Mouse (Mus musculus): ENCODE results near the gene B4galnt1.
A peak's percentile ranks its signal among the peaks of the same experiment; 100 is the strongest.

Gene B4galnt1

GRCm38 (mm10) chr10:127137896-127138295, 27.1 kb upstream of the B4galnt1 start:
- no peaks in the 10 kb centered on the region for H3K27me3 ChIP-seq (ENCODE audit: insufficient read depth, low read length)
- H3K4me3 ChIP-seq (replicated peaks; ENCODE audit: low read length) = no peak overlapping the region
- peaks cover 48% of the 10 kb centered on the region for H3K4me1 ChIP-seq (replicated peaks; ENCODE audit: low read depth, low read length)
- H3K36me3 ChIP-seq (ENCODE audit: insufficient read depth, low read length) = no peaks in the 10 kb centered on the region
- TF ChIP-seq NANOG (IDR thresholded peaks at IDR 0.05; ENCODE audit: borderline replicate concordance, low read length) (no peak), CTCF (conservative IDR thresholded peaks at IDR 0.05; ENCODE audit: low read length) (no peak), POU5F1 (IDR thresholded peaks at IDR 0.05; ENCODE audit: borderline replicate concordance, low read length) (no peak)
- H3K9me3 ChIP-seq (ENCODE audit: low read length) = peaks cover 4% of the 10 kb centered on the region; the same call in 1 of the 2 replicates

- Histone ChIP-seq H3K4me3 (replicated peaks; ENCODE audit: low read length) (no peak overlapping the region), H3K36me3 (ENCODE audit: insufficient read depth, low read length) (no peaks in the 10 kb centered on the region), H3K27me3 (ENCODE audit: insufficient read depth, low read length) (no peaks in the 10 kb centered on the region), H3K4me1 (replicated peaks; ENCODE audit: low read depth, low read length) (peaks cover 50% of the 10 kb centered on the region), H3K9me3 (ENCODE audit: low read length) (peaks cover 4% of the 10 kb centered on the region; the same call in 1 of the 2 replicates)
- TF ChIP-seq POU5F1 (IDR thresholded peaks at IDR 0.05; ENCODE audit: borderline replicate concordance, low read length) (no peak), CTCF (conservative IDR thresholded peaks at IDR 0.05; ENCODE audit: low read length) (no peak), NANOG (IDR thresholded peaks at IDR 0.05; ENCODE audit: borderline replicate concordance, low read length) (no peak)
These were observed 26.5 kb upstream of the B4galnt1 start for GRCm38 (mm10) chr10:127138328-127139141.

GRCm38 (mm10) chr10:127140971-127141370, 24.1 kb upstream of the B4galnt1 start:
- Histone ChIP-seq H3K36me3 (ENCODE audit: insufficient read depth, low read length) (no peaks in the 10 kb centered on the region), H3K4me3 (replicated peaks; ENCODE audit: low read length) (no peak overlapping the region), H3K4me1 (replicated peaks; ENCODE audit: low read depth, low read length) (peaks cover 60% of the 10 kb centered on the region), H3K9me3 (ENCODE audit: low read length) (peaks cover 4% of the 10 kb centered on the region; the same call in 1 of the 2 replicates), H3K27me3 (ENCODE audit: insufficient read depth, low read length) (no peaks in the 10 kb centered on the region)
- TF ChIP-seq POU5F1 (IDR thresholded peaks at IDR 0.05; ENCODE audit: borderline replicate concordance, low read length) = no peak
- TF ChIP-seq CTCF (conservative IDR thresholded peaks at IDR 0.05; ENCODE audit: low read length) = no peak
- TF ChIP-seq NANOG (IDR thresholded peaks at IDR 0.05; ENCODE audit: borderline replicate concordance, low read length) = no peak

- H3K4me3 ChIP-seq (replicated peaks; ENCODE audit: low read length) = no peak overlapping the region
- TF ChIP-seq POU5F1 (IDR thresholded peaks at IDR 0.05; ENCODE audit: borderline replicate concordance, low read length) (no peak), CTCF (conservative IDR thresholded peaks at IDR 0.05; ENCODE audit: low read length) (no peak), NANOG (IDR thresholded peaks at IDR 0.05; ENCODE audit: borderline replicate concordance, low read length) (no peak)
- H3K27me3 ChIP-seq (ENCODE audit: insufficient read depth, low read length) = no peaks in the 10 kb centered on the region
- H3K9me3 ChIP-seq (ENCODE audit: low read length) = peaks cover 4% of the 10 kb centered on the region; the same call in 1 of the 2 replicates
- H3K36me3 ChIP-seq (ENCODE audit: insufficient read depth, low read length) = no peaks in the 10 kb centered on the region
- peaks cover 58% of the 10 kb centered on the region for H3K4me1 ChIP-seq (replicated peaks; ENCODE audit: low read depth, low read length)
These were observed 23.5 kb upstream of the B4galnt1 start for GRCm38 (mm10) chr10:127141500-127141899.

DNA sequence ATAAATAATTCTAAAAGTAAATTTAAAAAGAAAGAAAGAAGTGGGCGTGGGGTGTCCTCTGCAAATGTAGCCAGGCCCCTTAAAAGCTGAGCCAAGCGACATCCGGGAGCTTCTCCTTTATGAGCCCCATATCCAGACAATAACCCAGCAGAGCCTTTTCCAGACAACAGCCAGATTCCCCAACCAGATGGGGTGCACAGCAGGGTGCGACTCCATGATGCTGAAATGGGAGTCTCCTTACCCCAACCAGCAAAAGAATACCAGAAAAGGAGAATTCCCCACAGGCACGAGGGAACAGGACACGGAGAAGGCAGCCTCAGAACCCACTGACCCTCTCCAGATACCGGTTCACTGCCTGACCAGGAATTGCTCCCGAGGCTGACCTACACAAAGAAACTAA, 21.8 kb upstream of the B4galnt1 start:
- Histone ChIP-seq H3K9me3 (ENCODE audit: low read length) (peaks cover 4% of the 10 kb centered on the region; the same call in 1 of the 2 replicates), H3K4me3 (replicated peaks; ENCODE audit: low read length) (0 out of 2 replicates have a peak overlapping the region, but pooled peaks have one; percentile 10), H3K27me3 (ENCODE audit: insufficient read depth, low read length) (no peaks in the 10 kb centered on the region), H3K36me3 (ENCODE audit: insufficient read depth, low read length) (no peaks in the 10 kb centered on the region), H3K4me1 (replicated peaks; ENCODE audit: low read depth, low read length) (peaks cover 62% of the 10 kb centered on the region)
- TF ChIP-seq POU5F1 (IDR thresholded peaks at IDR 0.05; ENCODE audit: borderline replicate concordance, low read length) (no peak), CTCF (conservative IDR thresholded peaks at IDR 0.05; ENCODE audit: low read length) (no peak), NANOG (IDR thresholded peaks at IDR 0.05; ENCODE audit: borderline replicate concordance, low read length) (no peak)

DNA sequence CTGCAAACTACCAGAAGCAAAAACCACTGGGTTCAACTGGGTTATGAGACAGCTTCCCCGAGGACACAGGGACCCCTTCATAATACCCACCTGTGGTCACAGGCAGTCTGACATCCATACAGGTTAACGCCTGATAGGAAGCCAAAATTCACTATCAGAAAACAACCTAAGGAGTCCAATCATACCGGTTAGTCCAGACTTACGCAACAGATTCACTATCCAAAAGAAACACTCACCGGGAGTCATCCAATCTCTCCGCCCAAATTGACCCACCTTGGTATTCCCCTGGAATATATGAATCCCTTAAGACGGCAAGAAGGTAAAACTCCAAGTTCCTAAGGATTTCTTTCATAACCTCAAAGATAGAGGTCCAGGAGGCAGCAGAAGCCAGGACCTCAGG, 20.5 kb upstream of the B4galnt1 start:
- Histone ChIP-seq H3K27me3 (ENCODE audit: insufficient read depth, low read length) (no peaks in the 10 kb centered on the region), H3K36me3 (ENCODE audit: insufficient read depth, low read length) (no peaks in the 10 kb centered on the region), H3K4me3 (replicated peaks; ENCODE audit: low read length) (no peak overlapping the region), H3K9me3 (ENCODE audit: low read length) (peaks cover under 1% of the 10 kb centered on the region; the same call in 1 of the 2 replicates), H3K4me1 (replicated peaks; ENCODE audit: low read depth, low read length) (peaks cover 65% of the 10 kb centered on the region)
- TF ChIP-seq NANOG (IDR thresholded peaks at IDR 0.05; ENCODE audit: borderline replicate concordance, low read length) (no peak), CTCF (conservative IDR thresholded peaks at IDR 0.05; ENCODE audit: low read length) (no peak), POU5F1 (IDR thresholded peaks at IDR 0.05; ENCODE audit: borderline replicate concordance, low read length) (no peak)

- no peaks in the 10 kb centered on the region for H3K36me3 ChIP-seq (ENCODE audit: insufficient read depth, low read length)
- no peak for TF ChIP-seq POU5F1 (IDR thresholded peaks at IDR 0.05; ENCODE audit: borderline replicate concordance, low read length)
- no peak for TF ChIP-seq CTCF (conservative IDR thresholded peaks at IDR 0.05; ENCODE audit: low read length)
- TF ChIP-seq NANOG (IDR thresholded peaks at IDR 0.05; ENCODE audit: borderline replicate concordance, low read length) = no peak
- H3K27me3 ChIP-seq (ENCODE audit: insufficient read depth, low read length) = no peaks in the 10 kb centered on the region
- no peaks in the 10 kb centered on the region for H3K9me3 ChIP-seq (ENCODE audit: low read length)
- no peak overlapping the region for H3K4me3 ChIP-seq (replicated peaks; ENCODE audit: low read length)
- peaks cover 65% of the 10 kb centered on the region for H3K4me1 ChIP-seq (replicated peaks; ENCODE audit: low read depth, low read length)
These were observed 19.7 kb upstream of the B4galnt1 start for GRCm38 (mm10) chr10:127145303-127145702.

DNA sequence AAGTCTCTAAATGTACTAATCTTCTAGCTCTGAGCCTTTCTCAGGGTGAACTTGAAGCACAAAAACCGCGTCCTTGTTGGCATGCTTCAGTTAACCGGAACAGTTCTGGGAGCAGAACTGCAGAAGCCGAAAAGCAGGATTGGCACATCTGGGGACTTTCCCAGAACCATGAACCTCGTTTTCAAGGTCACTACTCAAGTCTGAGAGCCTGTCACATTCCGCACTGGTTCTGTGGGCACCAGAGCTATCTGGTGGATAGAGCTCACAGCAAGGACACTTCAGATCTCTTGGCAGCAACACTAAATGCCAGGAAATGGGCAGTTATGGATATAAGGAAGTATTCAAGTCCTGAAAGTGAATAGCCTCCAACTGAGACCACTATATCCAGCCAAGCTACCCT, 17.9 kb upstream of the B4galnt1 start:
- no peaks in the 10 kb centered on the region for H3K27me3 ChIP-seq (ENCODE audit: insufficient read depth, low read length)
- peaks cover 53% of the 10 kb centered on the region for H3K4me1 ChIP-seq (replicated peaks; ENCODE audit: low read depth, low read length)
- TF ChIP-seq POU5F1 (IDR thresholded peaks at IDR 0.05; ENCODE audit: borderline replicate concordance, low read length) (no peak), NANOG (IDR thresholded peaks at IDR 0.05; ENCODE audit: borderline replicate concordance, low read length) (no peak), CTCF (conservative IDR thresholded peaks at IDR 0.05; ENCODE audit: low read length) (no peak)
- no peak overlapping the region for H3K4me3 ChIP-seq (replicated peaks; ENCODE audit: low read length)
- H3K9me3 ChIP-seq (ENCODE audit: low read length) = peaks cover 10% of the 10 kb centered on the region
- H3K36me3 ChIP-seq (ENCODE audit: insufficient read depth, low read length) = no peaks in the 10 kb centered on the region

Measured in E14TG2a.4 (cell line).